Mouse (Mus musculus): ENCODE measurements around the gene Sumo1.

GRCm38 (mm10) chr1:59642488-59642887, 28.1 kb downstream of the Sumo1 start:
- no peak for TF ChIP-seq CTCF (conservative IDR thresholded peaks at IDR 0.05; ENCODE audit: low read length)
- no peak for TF ChIP-seq POU5F1 (IDR thresholded peaks at IDR 0.05; ENCODE audit: borderline replicate concordance, low read length)
- no peak for TF ChIP-seq NANOG (IDR thresholded peaks at IDR 0.05; ENCODE audit: borderline replicate concordance, low read length)

All from E14TG2a.4 (cell line).